Mouse (Mus musculus) spleen, adult 12 weeks (tissue): ENCODE data around the gene Ldlr.

Experiments
- DNase-seq: peaks from one replicate; pipeline ENCODE4 v3.0.0; 2022; ENCODE audit warnings: low spot score

Gene Ldlr

DNA sequence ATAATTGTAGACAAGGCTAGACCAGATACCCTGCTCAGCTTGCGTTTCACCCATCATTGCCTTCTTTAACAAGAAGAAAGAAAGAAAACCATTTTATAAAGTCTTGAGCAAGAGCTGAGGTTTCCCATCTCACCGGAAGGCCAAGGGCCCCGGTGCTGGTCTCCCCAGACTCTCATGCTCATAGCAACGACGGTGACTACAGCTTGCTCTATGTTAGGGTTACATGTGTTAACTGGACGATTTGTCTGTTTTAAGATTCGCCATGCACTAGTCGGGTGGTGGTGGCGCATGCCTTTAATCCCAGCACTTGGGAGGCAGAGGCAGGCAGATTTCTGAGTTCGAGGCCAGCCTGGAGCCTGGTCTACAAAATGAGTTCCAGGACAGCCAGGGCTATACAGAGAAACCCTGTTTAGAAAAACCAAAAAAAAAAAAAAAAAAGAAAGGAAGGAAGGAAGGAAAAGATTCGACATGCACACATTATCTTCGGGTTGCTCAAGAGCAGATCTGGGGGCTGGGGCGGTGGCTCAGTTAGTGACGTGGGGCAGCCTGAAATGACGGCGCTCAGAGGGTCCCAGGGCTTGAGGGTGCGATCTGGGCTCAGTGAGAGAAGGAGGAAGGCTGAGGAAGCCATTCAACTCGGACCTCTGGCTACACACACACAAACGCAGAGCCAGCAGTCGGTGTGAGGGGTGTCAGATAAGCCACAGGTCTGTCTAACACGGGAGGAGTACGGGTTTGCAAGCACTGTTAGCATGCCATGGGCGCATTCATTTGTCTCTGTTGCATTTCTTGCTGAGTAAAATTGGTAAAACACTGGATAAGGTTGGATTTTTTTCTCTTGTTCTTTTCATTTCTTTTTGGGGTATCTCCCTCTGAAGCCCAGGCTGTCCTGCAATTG is 2.2 kb downstream of the Ldlr start:
- DNase-seq = no peak

DNA sequence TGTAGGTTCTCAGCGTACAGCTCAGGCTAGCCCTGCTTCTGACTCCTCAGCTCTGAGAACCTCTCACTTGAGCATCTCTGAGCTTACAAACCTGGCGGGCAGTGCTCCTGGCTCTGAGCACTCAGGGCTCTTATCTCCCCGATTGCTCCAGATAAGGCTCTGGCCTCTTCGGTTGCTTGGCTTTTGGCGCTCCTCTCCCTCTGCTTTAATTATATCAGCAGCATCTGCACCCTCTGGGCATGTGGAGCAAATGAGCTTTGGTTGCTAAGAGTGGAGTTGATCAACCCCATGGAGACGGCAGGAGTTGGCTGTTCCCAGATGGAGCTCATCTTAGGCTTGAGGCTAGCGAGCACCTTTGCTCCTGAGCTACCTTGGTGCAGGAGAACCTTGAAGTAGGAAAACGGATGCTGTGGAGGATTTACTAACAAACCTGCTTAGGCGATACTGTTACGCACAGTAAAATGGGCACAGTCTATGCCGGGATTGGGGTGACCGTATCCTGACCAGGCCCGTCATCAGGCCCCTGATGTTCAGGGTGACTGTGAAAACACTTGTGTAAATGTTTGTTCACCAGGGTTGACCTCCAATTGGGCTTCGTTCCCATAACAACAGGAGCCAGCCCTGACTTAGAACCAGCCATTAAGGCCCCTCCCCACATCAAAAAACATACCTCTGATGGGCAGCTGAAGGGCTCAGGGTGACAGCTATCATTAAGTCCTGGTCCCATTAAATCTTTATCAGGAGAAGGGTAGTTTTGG is 3.1 kb downstream of the Ldlr start:
- no peak for DNase-seq

DNA sequence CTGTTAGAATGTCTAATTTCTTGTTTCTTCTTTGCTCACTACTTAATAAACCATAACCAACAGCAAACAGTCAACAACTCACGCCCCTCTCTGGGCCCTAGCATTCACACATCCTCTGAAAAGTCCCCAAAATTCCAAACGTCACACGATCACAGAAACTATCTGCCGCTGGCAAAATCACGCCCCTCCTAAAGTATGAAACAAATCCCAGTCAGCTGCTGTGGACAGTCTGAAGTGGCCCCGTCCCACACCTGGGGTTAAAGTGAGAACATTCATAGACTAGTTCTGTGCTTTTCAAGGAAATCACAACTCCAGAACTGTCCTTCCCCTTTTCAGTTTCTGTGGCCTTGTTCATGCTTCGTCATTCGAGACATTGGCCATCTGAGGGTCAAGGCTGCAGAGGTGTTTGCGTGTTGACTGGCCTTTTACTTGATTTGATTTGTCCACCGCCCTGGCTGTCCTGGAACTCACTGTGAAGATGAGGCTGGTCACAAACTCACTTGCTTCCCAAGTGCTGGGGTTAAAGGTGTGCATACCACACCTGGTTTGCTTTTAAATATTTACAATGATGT is 5.1 kb downstream of the Ldlr start:
- no peak for DNase-seq

DNA sequence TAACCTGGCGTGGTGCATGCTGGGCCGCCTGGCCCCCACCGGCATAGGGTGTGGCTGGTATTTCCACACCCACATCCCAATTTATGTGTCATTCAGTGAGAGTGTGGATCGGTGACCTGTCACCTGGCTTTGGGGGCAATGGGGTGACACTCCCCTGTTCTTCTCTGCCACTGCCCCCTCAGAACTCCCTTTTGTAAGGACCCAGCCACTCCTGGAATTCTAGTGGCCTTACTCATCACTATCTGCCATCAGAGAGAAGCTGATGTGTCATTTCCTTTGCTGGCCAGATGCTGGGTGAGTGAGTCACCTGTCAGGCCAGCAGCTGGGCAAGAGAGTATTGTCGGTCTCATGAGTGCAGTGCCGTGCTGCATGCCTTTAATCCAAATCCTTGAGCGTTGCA is 6.0 kb downstream of the Ldlr start:
- DNase-seq = no peak

DNA sequence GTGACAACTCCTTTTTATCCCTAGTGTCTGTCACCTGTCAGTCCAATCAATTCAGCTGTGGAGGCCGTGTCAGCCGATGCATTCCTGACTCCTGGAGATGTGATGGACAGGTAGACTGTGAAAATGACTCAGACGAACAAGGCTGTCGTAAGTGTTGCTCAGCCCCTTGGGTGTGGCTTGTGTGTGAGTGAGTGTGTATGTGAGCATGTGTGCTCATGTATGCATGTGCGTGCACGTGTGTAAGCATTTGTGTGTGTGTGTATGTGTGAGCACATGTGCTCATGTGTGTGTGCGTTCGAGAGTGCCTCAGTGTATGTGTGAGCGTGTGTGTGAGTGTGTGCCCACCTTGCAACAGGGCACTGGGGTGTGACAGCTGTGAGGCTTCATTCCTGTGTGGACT is 9.0 kb downstream of the Ldlr start:
- DNase-seq = no peak

DNA sequence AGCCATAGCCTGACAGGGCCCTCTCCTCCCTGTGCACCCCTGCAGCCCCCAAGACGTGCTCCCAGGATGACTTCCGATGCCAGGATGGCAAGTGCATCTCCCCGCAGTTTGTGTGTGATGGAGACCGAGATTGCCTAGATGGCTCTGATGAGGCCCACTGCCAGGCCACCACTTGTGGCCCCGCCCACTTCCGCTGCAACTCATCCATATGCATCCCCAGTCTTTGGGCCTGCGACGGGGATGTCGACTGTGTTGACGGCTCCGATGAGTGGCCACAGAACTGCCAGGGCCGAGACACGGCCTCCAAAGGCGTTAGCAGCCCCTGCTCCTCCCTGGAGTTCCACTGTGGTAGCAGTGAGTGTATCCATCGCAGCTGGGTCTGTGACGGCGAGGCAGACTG is 10.2 kb downstream of the Ldlr start:
- no peak for DNase-seq

DNA sequence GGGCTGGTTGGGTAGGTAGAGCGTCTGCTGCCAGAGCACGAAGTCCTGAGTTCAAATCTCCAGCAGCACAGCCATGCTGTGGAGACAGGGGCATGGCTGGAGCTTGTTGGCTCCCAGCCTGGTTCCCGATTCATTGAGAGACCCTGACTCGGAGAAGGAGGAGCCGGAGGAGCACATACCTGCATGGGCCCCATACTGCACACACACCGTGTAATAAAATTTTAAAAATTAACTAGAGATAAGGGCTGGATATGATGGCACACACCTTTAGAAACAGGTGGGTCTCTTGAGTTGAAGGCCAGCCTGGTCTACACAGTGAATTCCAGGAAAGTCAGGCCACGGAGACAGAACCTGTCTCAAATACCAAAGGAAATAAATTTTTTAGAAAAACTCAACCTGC is 10.7 kb downstream of the Ldlr start:
- no peak for DNase-seq

DNA sequence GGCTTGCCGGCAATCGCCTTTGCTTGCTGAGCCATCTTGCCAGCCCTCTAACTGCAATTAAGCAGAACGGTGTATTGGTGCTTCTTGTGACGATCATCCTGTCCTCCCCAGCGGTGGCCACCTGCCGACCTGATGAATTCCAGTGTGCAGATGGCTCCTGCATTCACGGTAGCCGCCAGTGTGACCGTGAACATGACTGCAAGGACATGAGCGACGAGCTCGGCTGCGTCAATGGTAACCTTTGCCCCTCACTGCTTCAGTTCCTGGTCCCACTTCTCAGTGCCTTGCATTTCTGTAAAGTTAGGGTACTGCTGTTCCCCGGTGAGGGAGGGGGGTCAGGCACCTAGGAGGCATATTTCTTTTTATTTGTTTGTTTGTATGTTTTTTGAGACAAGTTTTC is 11.8 kb downstream of the Ldlr start:
- no peak for DNase-seq

DNA sequence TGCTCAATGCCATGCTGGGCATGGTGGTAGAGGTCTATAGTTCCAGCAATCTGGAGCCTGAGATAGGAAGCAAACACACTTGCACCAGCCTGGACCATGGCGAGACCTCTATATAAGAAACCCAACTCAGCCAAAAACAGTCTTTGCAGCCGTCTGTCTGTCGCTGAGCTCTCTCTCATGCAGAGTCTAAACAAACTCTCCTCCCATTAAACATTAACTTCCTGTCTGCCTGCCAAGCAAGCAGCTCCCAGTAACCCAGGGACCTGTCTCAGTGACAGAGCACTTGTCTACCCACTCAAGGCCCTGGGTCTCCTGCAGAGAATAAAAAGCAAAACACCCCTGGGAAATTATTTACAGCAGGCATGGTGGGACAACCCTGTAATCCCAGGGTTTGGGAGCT is 13.3 kb downstream of the Ldlr start:
- no peak for DNase-seq

DNA sequence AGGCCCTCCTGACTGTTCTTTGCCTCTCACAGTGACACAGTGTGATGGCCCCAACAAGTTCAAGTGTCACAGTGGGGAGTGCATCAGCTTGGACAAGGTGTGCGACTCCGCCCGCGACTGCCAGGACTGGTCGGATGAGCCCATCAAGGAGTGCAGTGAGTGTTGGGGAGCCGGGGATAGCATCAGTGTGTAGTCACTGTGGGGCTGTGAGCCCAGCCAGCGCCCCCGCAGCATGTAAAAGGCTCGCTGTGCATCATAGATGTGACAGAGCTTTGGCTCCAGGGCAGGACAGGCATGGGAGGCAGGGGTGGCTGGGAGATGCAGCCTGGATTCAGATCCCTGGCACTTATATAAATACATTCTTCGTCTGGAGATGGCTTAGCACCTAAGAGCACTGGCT is 13.9 kb downstream of the Ldlr start:
- DNase-seq = no peak

DNA sequence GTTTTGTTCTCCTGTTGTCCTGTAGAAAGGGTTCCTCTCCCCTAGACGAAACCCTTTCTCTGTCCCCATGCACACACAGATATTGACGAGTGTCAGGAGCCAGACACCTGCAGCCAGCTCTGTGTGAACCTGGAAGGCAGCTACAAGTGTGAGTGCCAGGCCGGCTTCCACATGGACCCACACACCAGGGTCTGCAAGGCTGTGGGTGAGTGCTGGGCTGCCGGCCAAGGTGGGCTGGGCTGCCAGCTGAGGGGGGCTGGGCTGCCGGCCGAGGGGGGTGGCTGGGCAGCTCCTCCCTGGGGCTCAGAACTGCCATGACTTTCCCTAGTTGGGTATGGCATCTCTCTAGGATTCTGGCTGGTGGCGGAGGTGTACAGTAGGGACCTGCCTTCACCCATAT is 15.5 kb downstream of the Ldlr start:
- no peak for DNase-seq

DNA sequence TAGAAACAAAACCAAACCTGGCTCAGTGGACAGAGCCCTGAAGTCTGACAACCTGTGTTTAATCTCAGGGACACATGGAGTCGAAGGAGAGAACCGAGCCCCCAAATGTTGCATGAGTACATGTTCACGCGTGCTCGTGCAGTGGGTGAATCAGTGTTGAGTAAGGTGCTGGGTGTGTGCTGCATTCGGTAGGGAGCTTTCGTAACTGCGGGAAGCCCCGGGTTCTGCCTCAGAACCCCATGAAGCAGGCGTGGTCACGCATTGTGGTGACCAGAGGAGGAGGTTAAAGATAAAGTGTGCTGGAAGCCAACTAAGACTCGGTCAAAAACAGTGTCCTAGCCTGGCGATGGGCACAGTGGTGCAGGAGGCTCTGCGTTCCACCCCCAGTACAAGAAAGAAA is 17.1 kb downstream of the Ldlr start:
- DNase-seq = no peak

DNA sequence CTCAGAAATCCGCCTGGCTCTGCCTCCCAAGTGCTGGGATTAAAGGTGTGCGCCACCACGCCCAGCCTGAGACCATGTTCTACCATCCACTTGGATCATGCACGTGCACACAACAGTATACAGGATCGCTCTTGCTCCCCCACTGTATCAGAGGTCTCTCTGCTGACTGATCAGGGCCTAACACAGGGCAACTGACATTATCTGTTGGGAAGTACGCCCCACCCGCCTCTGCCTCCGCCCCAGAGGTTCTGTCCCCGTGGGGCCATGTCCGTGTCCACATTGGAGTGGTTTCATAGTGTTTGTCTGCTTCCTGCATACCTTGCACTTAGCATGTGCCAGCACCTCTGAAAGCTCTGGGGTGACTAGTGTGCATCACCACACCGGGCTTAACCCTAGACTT is 18.2 kb downstream of the Ldlr start:
- no peak for DNase-seq

DNA sequence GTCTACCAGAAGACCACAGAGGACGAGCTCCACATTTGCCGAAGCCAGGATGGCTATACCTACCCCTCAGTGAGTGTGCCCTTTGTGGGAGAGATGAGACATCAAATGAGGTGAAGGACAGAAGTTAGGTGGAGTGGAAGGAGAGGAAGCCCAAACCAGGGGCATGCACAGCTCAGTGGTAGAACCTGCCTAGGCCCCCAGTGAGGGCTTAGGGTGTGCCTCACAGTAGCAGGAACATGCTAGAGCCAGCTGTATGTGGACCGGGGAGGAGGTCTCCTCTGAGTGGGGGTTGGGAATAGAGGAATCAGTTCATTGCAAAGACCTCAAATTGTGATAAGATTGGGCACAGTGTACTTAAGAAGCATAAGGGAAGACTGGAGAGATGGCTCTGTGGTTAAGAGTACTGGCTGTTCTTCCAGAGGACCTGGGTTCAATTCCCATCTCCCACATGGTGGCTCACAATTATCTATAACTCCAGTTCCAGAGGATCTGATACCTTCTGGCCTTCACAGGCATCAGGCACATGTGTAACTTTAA is 24.0 kb downstream of the Ldlr start:
- no peak for DNase-seq

DNA sequence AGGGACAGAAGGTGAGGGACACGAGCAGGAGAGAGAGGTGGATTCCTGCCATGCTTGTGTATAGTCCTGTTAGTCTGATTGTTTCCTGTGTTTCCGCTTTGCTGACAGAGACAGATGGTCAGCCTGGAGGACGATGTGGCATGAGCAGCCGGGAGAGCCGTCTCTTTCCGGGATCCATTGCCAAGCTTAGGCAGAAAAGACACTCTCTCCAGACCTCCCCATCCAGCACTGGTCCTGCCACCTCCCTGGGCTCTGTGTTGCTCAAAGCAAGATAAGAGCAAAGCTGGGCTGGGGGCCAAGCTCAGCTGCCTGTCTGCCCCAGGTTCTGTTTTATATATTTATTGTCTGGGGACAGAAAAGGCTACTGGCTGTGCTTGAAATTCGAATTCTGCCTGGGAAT is 24.8 kb downstream of the Ldlr start:
- no peak for DNase-seq

DNA sequence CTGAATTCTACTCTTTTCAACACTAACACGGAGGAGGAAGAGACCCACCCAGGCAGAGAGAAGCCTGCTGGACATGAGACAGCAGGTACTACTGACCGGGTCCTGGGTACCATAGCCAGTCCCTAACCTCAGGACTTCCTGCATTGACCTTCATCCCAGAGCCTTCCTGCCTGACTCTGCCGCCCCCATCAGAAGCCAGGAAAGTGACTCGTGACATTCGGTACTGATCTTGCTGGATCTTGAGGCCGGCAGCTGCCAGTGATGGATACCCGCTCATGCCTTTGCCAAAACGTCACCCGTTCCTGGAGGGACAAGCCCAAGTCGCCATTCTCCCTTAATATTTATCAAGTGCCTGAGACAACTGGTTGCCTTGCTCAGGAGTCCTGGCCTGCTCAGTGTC is 25.2 kb downstream of the Ldlr start:
- DNase-seq = no peak

DNA sequence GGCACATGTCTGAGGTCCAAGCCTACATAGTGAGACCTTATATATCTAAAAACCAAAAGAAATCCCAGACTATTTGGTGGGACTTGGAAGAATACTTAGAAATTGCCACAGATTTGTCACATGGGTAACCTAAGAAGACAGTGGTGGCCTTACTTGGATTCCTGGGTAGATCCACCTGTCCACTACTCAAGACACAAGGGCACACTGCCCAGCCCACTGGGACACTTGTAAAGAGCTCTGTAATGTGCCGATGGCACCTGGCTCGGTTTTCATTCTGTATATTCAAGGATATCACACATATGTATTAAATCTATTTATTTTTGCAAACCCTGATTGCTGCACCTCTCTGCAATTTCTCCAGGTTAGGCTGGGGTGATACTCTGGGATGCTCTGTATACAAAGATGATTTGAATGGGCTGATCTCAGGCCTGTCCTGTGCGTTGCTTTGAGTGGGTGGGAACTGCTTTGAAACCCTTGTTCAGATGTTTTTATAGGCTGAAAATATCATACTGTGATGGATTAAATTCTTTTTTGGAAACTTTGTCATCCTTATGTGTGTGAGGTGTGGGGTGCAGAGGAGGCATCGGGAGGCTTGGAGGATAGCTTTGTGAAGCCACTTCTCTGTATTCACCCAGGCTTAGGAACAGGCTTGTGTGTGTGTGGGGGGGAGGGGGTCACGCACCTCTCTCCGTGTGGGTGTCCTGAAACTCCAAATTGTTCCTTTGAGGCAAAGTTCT is 26.3 kb downstream of the Ldlr start:
- DNase-seq = no peak

DNA sequence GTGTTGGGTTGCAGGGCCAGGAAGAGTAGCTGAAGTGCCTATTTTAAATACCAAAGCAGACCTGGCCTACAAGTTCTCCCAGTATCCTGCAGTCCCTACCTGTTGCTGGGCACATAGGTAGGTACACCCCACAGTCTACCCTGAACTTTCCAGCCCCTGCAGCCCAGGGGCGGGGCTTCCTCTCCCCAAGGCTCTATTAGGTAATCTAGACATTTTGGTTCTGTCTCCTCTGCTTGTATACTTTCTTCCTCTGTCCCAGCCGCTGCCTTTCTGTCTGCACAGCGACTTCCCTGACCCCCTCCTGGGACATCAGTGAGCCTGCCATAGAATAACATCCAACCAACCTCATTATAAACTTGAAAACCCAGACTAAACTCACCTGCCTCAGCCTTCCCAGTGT is 27.1 kb downstream of the Ldlr start:
- DNase-seq = no peak

DNA sequence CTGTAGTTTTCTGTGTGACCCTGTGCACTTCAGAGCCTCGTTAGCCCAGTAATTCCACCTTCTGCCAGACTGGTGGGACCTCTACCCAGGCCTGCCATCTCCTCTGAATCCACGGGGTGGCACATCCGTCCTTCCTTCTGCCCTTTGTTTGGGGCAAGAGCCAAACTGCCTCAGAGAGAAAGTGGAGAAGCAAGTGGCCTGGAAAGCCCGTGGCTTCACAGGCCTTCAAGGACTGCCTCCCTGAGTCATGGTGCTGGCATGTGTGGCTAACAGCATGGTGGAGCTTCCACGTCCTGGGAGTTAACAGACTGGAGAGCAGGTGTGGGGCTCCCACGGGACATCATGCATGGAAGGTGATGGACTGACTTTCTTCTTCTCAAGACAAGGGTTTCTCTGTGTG is 28.1 kb downstream of the Ldlr start:
- DNase-seq = no peak

DNA sequence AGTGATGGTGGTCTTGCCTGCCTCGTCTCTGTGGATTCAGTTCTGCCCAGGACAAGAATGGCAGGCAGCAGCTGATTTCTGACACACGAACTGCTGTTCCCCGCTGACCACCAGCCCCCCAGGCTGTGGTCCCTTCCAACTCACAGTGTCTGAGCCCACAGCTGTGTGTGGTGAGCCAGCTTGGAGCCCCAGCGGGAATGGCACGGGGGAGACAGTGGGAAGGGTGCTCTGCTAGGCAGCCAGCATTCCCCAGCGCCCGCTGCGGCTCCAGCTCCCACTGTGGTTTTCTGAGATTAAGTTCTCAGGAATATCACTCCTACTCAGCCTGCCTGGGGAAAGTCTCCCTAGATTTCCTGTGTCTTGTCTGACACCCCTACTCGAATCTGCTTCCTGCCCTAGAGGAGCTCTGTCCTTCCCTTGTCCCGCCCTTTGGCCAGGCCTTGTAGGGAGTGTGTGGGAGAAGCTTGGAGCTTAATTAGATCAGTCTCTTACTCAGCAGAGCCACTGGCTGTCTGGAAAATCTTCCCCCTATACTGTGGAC is 29.0 kb downstream of the Ldlr start:
- no peak for DNase-seq

DNA sequence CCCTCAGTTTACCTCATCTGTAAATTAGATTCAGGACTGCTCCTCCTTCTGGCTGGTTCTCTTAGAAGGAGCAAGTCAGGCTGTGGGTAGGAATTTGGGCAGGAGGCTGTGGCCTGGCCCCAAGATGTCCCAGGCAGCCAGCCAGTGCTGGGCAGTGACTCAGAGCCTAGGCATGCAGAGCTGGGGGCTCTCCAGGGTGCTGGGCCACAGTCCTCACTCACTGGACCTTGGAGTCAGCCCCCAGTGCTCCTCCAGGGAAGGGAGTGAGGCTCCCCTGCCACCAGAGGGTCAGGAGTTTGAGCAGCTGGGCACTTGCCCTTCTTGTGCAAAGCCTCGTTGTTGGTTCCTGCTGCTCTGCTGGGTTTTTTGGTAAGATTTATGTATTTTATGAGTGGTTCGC is 30.7 kb downstream of the Ldlr start:
- DNase-seq = no peak
